Mouse (Mus musculus): ENCODE measurements around the gene Exoc7.

GRCm38 (mm10) chr11:116329314-116330210 lies 22.5 kb upstream of the Exoc7 start:
- TF ChIP-seq CTCF (IDR thresholded peaks at IDR 0.05; ENCODE audit: low read depth) (no peak), EP300 (optimal IDR thresholded peaks at IDR 0.05) (no peak)

Data from stomach, postnatal 0 days (tissue).